Mouse (Mus musculus) testis, adult 2 months (tissue): ENCODE results near the gene 2010003K11Rik. TPM values are rescaled to one million over a fixed set of nuclear protein-coding genes. Genes with fewer than 3 reads are reported as not detected.

Experiments
- H3K27ac ChIP-seq: fragments of 200-500 bp; 2 replicates; pipeline ENCODE4 v1.5.1; 2012; ENCODE audit warnings: low read depth, low read length; ENCODE audit not compliant: control insufficient read depth, insufficient read depth
- H3K27me3 ChIP-seq: fragments of 200-500 bp; 2 replicates; pipeline ENCODE4 v1.6.1; 2012; ENCODE audit warnings: mild to moderate bottlenecking, low read length, moderate library complexity; ENCODE audit not compliant: control insufficient read depth, insufficient read depth
- H3K36me3 ChIP-seq: fragments of 200-500 bp; 2 replicates; pipeline ENCODE4 v1.6.1; 2012; ENCODE audit warnings: mild to moderate bottlenecking, low read length; ENCODE audit not compliant: control insufficient read depth, insufficient read depth
- H3K4me1 ChIP-seq: fragments of 200-500 bp; 2 replicates; pipeline ENCODE4 v1.6.1; 2012; ENCODE audit warnings: low read length; ENCODE audit not compliant: control insufficient read depth, insufficient read depth
- H3K4me3 ChIP-seq: fragments of 200-500 bp; 2 replicates; pipeline ENCODE4 v1.5.1; 2012; ENCODE audit warnings: low read depth, mild to moderate bottlenecking, low read length, moderate library complexity, mixed read lengths; ENCODE audit not compliant: control insufficient read depth
- CTCF ChIP-seq: fragments of 200-500 bp; IDR thresholded peaks from 2 replicates; pipeline ENCODE4 v1.5.1; 2012; ENCODE audit warnings: low read depth, mild to moderate bottlenecking, inconsistent platforms, low read length, moderate library complexity; ENCODE audit not compliant: control insufficient read depth, insufficient read depth, insufficient replicate concordance
- POLR2A ChIP-seq: fragments of 200-500 bp; IDR thresholded peaks from 2 replicates; pipeline ENCODE4 v1.6.1; 2012; ENCODE audit warnings: low read depth, mild to moderate bottlenecking, inconsistent platforms, low read length, moderate library complexity; ENCODE audit not compliant: control insufficient read depth
- polyA plus RNA-seq: library from polyadenylated mRNA; depleted of rRNA; stranded (reverse); fragments of >200 nt; gene quantifications from 2 replicates; pipeline ENCODE4 v1.2.3, GENCODE M21; 2012

2010003K11Rik gene
- polyA plus RNA-seq, 1 experiment, result 0.94 TPM

DNA sequence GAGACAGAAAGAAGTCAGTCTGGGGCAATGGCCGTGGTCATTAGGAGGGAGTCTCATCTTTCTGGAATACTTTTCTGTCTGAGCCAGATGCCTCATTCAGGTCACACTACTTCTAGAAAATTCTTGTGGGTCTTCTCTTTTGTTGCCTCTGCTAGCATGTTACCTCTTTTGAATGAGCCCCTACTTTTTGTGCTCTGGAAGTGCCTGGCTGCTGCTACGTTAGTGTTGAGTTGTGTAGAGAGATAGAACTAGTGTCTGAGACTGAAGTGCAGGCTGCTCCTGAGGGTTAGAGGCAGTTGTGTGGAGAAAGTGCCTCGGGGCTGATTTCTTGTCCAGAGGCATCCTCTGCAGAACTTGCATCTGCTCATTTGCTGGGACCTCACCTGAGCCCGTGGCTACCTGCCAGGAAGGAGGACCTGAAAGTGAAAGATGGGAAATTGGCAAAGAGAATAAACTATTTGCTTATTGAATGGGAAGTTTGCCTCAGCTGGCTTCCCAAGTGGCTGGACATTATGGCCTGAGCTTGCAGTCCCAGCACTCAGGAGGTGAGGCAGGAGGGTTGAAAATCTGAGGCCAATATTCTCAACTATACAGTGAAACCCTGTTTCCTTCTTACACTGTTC is 15.0 kb upstream of the 2010003K11Rik start:
- TF ChIP-seq POLR2A, result no peak
- no peak for TF ChIP-seq CTCF
- peaks cover 5% of the 10 kb centered on the region for H3K4me1 ChIP-seq
- no peak overlapping the region for H3K27ac ChIP-seq
- H3K27me3 ChIP-seq, result no peaks in the 10 kb centered on the region
- H3K36me3 ChIP-seq, result no peaks in the 10 kb centered on the region
- no peak overlapping the region for H3K4me3 ChIP-seq

DNA sequence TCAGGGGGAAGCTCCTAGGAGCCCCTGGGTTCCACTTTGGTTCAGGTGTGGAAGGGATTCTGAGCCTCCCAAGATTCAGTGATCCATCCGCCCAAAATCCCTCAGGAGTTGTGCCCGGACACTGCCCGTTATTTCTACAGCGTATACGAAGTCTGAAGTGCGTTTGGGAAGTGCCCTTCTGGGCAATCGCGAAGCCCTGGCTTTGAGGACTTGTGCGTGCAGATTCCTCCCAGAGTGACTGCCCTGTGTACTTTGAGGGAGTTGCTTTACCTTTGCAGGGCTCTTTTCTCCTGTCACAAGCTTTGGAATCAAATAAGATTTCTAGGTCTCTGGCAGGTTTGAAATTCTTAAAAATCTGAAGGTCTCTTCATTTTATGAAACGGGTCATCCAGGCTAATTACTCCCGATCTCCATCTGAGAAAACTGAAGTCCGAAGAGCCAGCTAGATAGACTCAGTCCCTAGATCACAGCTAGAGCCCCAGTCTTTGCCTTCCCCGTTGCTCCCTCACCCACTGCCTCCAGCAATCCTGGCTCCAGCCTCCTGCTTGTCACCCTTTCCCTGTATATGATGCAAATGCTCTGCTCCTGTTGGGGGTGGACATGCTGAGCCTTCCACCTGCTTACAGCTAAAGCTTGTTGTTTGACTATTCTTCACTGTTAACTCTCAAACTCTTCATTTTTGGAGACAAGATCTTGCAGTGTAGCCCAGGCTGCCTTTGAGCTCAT is 12.9 kb upstream of the 2010003K11Rik start:
- no peak overlapping the region for H3K27ac ChIP-seq
- TF ChIP-seq CTCF, result no peak
- no peak for TF ChIP-seq POLR2A
- peaks cover 5% of the 10 kb centered on the region for H3K4me1 ChIP-seq
- no peaks in the 10 kb centered on the region for H3K27me3 ChIP-seq
- H3K36me3 ChIP-seq, result no peaks in the 10 kb centered on the region
- 0 out of 2 replicates have a peak overlapping the region, but pooled peaks have one; percentile 2 for H3K4me3 ChIP-seq

DNA sequence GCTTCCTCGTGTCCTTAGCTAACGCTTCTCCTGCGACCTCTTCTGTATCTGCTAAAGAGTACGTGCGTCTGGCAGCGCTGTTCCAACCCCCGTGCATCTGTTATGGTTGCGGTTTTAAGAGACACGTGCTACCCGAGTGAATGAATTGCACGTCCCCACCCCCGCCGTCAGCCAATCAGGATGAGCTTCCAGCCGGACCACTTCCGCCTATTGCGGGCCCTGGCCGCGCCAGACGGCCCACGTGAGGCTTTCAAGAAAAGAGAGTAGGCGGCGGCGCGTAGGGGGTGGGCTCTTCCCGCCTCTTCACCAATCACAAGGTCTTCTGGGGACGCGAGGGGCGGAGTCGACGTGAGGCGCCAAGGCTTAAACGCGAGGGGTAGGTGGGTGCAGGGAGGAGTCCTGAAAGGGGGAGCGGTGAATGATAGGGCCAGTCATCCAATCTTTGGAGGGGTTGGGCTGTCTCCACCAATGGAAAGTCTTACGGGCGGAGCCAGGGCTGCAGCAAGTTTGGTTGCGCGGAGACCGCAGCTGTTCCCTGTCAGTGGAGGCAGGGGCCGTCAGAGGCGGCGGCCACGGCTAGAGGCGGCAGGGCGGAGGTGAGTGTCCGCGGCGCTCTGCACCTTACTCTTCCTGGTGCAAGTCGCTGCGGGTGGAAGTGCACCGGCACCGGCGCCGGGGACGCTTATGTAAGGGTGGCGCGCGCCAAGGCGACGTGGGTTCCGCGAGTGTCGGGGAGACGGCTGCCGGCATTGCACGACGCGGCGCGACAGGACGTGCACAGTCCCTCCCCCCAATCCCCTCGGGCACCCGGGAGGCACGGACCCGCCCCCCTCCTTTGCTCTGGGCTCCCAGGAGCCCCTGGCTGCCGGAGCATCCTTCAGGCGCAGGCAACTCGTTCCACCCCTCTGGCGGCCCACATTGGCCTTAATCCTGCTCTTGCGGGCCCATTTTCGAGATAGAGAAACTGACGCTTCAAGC is 11.9 kb upstream of the 2010003K11Rik start, which contains the start of gene Pcx:
TSS of gene Pcx (plus strand) at position 487 of the 978 bp plus-strand sequence.
- peaks cover 5% of the 10 kb centered on the region for H3K4me1 ChIP-seq
- no peaks in the 10 kb centered on the region for H3K27me3 ChIP-seq
- no peaks in the 10 kb centered on the region for H3K36me3 ChIP-seq
- H3K27ac ChIP-seq, result peak within 1 kb of the TSS; percentile 93
- TF ChIP-seq CTCF (no peak), POLR2A (peak; percentile 78)
- H3K4me3 ChIP-seq, result peak within 1 kb of the TSS; percentile 96

DNA sequence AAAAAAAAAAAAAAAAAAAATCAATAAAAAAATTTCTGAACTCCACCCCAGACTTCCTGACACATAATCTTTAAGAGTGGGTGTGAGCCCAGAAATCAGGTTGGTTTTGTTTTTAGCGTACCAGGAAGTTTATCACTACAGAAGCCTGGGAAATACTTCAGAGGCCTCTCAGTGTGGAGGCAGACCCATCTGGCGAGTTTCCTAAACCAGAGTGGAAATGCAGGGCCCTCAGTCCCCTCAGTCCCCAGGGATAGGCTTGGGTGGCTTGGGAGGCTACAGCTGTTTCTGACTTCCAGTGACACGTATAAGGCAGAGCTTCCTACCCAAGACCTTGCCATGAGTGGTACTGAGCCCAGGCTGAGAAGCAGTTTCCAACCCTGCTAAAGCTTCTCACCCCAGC is 9.4 kb upstream of the 2010003K11Rik start:
- H3K27ac ChIP-seq, result no peak overlapping the region
- H3K27me3 ChIP-seq, result no peaks in the 10 kb centered on the region
- H3K4me1 ChIP-seq, result peaks cover 5% of the 10 kb centered on the region
- no peaks in the 10 kb centered on the region for H3K36me3 ChIP-seq
- no peak overlapping the region for H3K4me3 ChIP-seq
- TF ChIP-seq CTCF (no peak), POLR2A (no peak)

DNA sequence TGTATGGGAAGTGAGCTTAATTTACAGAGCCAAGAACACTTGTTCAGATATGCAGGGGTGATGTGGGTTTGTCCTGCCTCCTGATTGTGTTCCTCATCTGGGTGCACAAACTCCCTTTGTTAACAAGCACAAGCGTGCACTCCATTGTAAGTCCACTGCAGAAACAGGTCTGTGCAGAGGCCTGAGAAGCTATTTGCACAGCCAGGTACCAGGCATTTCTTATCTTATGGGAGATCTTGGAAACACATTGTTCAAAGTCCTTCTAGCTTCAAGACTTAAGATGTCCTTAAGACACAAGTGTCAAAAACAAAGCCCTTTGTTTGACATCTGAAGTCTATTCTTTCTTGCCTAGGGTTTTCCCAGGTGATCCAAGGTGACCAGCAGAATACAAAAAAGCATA is 6.4 kb upstream of the 2010003K11Rik start:
- H3K27ac ChIP-seq, result no peak overlapping the region
- H3K27me3 ChIP-seq, result no peaks in the 10 kb centered on the region
- no peaks in the 10 kb centered on the region for H3K4me1 ChIP-seq
- no peaks in the 10 kb centered on the region for H3K36me3 ChIP-seq
- no peak for TF ChIP-seq CTCF
- TF ChIP-seq POLR2A, result no peak
- no peak overlapping the region for H3K4me3 ChIP-seq

DNA sequence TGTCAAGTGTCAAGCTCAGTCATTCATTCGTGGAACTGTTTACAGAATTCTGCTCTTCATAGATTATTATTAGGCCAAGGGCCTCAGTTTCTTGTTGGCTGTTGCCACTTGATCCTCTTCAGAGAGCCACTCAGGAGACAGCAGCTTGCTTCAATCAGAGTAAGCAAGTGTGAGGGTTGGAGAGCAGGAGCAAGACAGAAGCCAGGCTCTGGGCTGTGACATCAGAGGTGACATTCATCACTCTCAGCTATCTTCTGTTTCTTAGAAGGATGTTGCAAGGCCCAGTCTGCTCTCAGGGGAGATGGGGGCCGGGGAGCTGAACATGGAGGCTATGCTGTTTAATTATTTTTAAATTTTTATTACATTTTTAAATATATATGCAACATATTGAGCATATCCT is 4.3 kb upstream of the 2010003K11Rik start:
- Histone ChIP-seq H3K4me1 (peaks cover 5% of the 10 kb centered on the region), H3K27me3 (no peaks in the 10 kb centered on the region), H3K4me3 (no peak overlapping the region), H3K36me3 (no peaks in the 10 kb centered on the region), H3K27ac (no peak overlapping the region)
- TF ChIP-seq CTCF (no peak), POLR2A (no peak)

DNA sequence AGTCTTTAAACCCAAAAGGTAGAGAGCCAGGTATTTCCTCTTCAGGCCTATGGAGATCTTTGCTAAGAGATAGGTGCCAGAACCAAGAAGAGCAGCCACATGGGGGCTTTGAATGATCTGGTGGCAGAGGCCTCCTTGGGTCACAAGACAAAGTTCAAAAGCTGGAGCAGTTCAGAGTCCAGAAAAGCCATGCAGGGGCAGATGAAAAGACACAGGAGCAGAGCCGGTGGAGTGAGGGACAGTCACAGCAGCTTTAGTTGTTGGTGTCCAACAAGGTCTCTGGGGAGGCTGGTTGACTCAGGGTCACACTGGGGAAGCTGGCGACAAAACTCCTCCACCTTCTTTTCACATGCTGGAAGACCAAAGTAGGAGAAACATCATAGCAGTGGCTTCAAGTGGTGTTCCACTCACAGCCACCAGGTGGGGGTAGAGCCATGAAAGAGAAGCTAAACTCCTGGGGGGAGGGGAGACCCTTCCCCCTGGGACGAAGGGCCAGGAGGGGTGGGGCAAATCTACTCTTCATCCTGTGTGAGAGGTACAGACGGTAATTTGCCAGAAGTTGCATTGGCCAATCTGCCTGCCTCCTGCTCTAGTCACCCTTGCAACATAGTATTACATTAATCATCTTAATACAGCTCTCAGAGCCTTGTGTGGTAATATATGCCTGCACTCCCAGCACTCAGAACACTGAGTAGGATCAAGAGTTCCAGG is 965 bp downstream of the 2010003K11Rik start:
- H3K4me1 ChIP-seq, result peaks cover 12% of the 10 kb centered on the region
- no peak overlapping the region for H3K27ac ChIP-seq
- no peak overlapping the region for H3K4me3 ChIP-seq
- TF ChIP-seq POLR2A (no peak), CTCF (peak; percentile 68; the same call in 1 of the 2 replicates)
- H3K27me3 ChIP-seq, result no peaks in the 10 kb centered on the region
- H3K36me3 ChIP-seq, result no peaks in the 10 kb centered on the region
